Mouse (Mus musculus): ENCODE results near the gene Kcnmb1. TPM values are rescaled to one million over a fixed set of nuclear protein-coding genes. Genes with fewer than 3 reads are reported as not detected.

The Kcnmb1 gene
- polyA plus RNA-seq, 1 experiment from 2014 or later, result 0.18 TPM

GRCm38 (mm10) chr11:33926551-33926950, 36.3 kb upstream of the Kcnmb1 start:
- Histone ChIP-seq H3K9me3 (ENCODE audit: control insufficient read depth, low read length) (no peaks in the 10 kb centered on the region), H3K4me1 (ENCODE audit: control insufficient read depth, insufficient read depth, low read length) (no peaks in the 10 kb centered on the region), H3K4me2 (no peak overlapping the region), H3K36me3 (ENCODE audit: control insufficient read depth, insufficient read depth, low read length) (no peaks in the 10 kb centered on the region), H3K4me3 (ENCODE audit: low read depth, low read length) (no peak overlapping the region), H3K27ac (ENCODE audit: low read depth, low read length) (no peak overlapping the region), H3K27me3 (ENCODE audit: control insufficient read depth, insufficient read depth, low read length) (no peaks in the 10 kb centered on the region), H3K9ac (ENCODE audit: low read length) (no peak overlapping the region)
- no peak for DNase-seq (ENCODE audit: low spot score, missing footprints)
- ATAC-seq (ENCODE audit: low FRiP score), result no peak
- 77% methylated on average over 2 of the region's 2 CpGs for WGBS

DNA sequence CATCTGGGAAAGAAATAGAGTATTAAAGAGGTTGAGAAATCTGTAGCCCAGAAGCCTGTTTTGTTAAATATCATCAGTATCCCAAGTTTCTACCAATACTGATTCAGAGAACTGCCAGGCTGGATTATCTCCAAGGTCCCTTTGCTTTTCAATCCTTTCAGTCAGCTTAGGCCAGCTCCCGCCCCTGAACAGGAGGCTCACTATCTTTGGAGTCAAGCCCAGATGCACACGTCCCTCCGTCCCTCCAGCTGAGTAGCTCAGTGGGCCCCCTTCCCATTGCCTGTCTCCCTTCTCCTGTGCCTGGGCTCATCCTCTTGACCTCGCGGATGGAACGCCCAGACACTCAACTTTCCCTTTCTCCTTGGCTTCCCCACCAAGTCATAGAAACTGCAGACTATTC, 35.5 kb upstream of the Kcnmb1 start:
- 44% methylated on average over 6 of the region's 6 CpGs for WGBS
- Histone ChIP-seq H3K9ac (ENCODE audit: low read length) (no peak overlapping the region), H3K27ac (ENCODE audit: low read depth, low read length) (no peak overlapping the region), H3K4me1 (ENCODE audit: control insufficient read depth, insufficient read depth, low read length) (no peaks in the 10 kb centered on the region), H3K27me3 (ENCODE audit: control insufficient read depth, insufficient read depth, low read length) (no peaks in the 10 kb centered on the region), H3K4me3 (ENCODE audit: low read depth, low read length) (no peak overlapping the region), H3K4me2 (no peak overlapping the region), H3K9me3 (ENCODE audit: control insufficient read depth, low read length) (no peaks in the 10 kb centered on the region), H3K36me3 (ENCODE audit: control insufficient read depth, insufficient read depth, low read length) (no peaks in the 10 kb centered on the region)
- DNase-seq (ENCODE audit: low spot score, missing footprints), result no peak
- no peak for ATAC-seq (ENCODE audit: low FRiP score)

- Histone ChIP-seq H3K4me2 (no peak overlapping the region), H3K4me3 (ENCODE audit: low read depth, low read length) (no peak overlapping the region), H3K27me3 (ENCODE audit: control insufficient read depth, insufficient read depth, low read length) (no peaks in the 10 kb centered on the region), H3K36me3 (ENCODE audit: control insufficient read depth, insufficient read depth, low read length) (no peaks in the 10 kb centered on the region), H3K9me3 (ENCODE audit: control insufficient read depth, low read length) (no peaks in the 10 kb centered on the region), H3K9ac (ENCODE audit: low read length) (no peak overlapping the region), H3K4me1 (ENCODE audit: control insufficient read depth, insufficient read depth, low read length) (no peaks in the 10 kb centered on the region), H3K27ac (ENCODE audit: low read depth, low read length) (no peak overlapping the region)
- DNase-seq (ENCODE audit: low spot score, missing footprints) (no peak), ATAC-seq (ENCODE audit: low FRiP score) (no peak)
- 84% methylated on average over 4 of the region's 4 CpGs for WGBS
Measured at GRCm38 (mm10) chr11:33927836-33928235, 35.0 kb upstream of the Kcnmb1 start.

DNA sequence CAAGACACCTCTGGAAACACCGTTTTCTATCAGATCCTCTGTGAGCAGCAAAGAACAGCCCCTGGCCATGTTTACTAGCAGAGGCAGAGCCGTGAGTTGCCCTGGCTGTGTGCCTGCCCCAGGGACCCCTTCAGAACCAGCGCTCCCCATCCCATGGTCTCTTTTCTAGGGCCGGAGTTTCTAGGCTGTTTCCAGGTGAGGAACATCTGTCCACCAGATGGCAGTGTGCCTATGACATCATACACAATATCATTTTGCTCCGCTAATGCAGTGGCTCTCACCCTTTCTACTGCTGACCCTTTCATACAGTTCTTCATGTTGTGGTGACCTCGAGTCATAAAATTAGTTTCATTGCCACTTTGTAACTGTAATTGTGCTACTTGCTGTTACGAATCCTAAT, 34.2 kb upstream of the Kcnmb1 start:
- no peak overlapping the region for H3K4me3 ChIP-seq (ENCODE audit: low read depth, low read length)
- DNase-seq (ENCODE audit: low spot score, missing footprints) (peak; percentile 89), ATAC-seq (ENCODE audit: low FRiP score) (no peak)
- H3K36me3 ChIP-seq (ENCODE audit: control insufficient read depth, insufficient read depth, low read length), result no peaks in the 10 kb centered on the region
- H3K27ac ChIP-seq (ENCODE audit: low read depth, low read length), result no peak overlapping the region
- 45% methylated on average over 7 of the region's 7 CpGs for WGBS
- no peaks in the 10 kb centered on the region for H3K9me3 ChIP-seq (ENCODE audit: control insufficient read depth, low read length)
- no peak overlapping the region for H3K9ac ChIP-seq (ENCODE audit: low read length)
- no peak overlapping the region for H3K4me2 ChIP-seq
- H3K27me3 ChIP-seq (ENCODE audit: control insufficient read depth, insufficient read depth, low read length), result no peaks in the 10 kb centered on the region
- H3K4me1 ChIP-seq (ENCODE audit: control insufficient read depth, insufficient read depth, low read length), result no peaks in the 10 kb centered on the region

DNA sequence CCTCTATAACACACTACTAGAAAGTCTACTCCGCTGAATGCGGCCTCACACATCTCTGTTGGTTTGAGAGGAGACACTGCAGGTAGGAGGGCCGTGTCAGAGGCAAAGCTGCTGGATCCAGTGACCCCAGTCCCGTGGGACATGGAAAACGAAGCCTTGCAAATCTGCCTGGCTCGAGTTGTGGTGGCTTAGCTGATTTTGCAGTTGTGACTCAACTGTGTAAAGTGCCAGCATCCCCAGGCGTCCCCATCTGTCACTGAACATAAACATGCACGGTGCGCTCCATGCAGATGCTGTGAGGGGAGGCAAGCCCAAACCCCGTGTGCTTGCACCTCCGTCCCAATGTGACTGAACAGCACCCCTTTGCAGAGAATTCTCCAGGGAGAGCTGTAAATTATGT, 33.4 kb upstream of the Kcnmb1 start:
- no peak overlapping the region for H3K27ac ChIP-seq (ENCODE audit: low read depth, low read length)
- no peak overlapping the region for H3K9ac ChIP-seq (ENCODE audit: low read length)
- ATAC-seq (ENCODE audit: low FRiP score), result no peak
- WGBS, result 71% methylated on average over 11 of the region's 11 CpGs
- H3K4me1 ChIP-seq (ENCODE audit: control insufficient read depth, insufficient read depth, low read length), result no peaks in the 10 kb centered on the region
- no peaks in the 10 kb centered on the region for H3K27me3 ChIP-seq (ENCODE audit: control insufficient read depth, insufficient read depth, low read length)
- no peaks in the 10 kb centered on the region for H3K9me3 ChIP-seq (ENCODE audit: control insufficient read depth, low read length)
- DNase-seq (ENCODE audit: low spot score, missing footprints), result no peak
- H3K36me3 ChIP-seq (ENCODE audit: control insufficient read depth, insufficient read depth, low read length), result no peaks in the 10 kb centered on the region
- H3K4me3 ChIP-seq (ENCODE audit: low read depth, low read length), result no peak overlapping the region
- H3K4me2 ChIP-seq, result no peak overlapping the region

GRCm38 (mm10) chr11:33931836-33932385, 30.9 kb upstream of the Kcnmb1 start:
- Histone ChIP-seq H3K4me3 (ENCODE audit: low read depth, low read length) (no peak overlapping the region), H3K9ac (ENCODE audit: low read length) (no peak overlapping the region), H3K27ac (ENCODE audit: low read depth, low read length) (no peak overlapping the region), H3K36me3 (ENCODE audit: control insufficient read depth, insufficient read depth, low read length) (no peaks in the 10 kb centered on the region), H3K27me3 (ENCODE audit: control insufficient read depth, insufficient read depth, low read length) (no peaks in the 10 kb centered on the region), H3K4me2 (no peak overlapping the region), H3K9me3 (ENCODE audit: control insufficient read depth, low read length) (no peaks in the 10 kb centered on the region), H3K4me1 (ENCODE audit: control insufficient read depth, insufficient read depth, low read length) (no peaks in the 10 kb centered on the region)
- DNase-seq (ENCODE audit: low spot score, missing footprints), result peak; percentile 86
- WGBS, result 13% methylated on average over 9 of the region's 10 CpGs
- peak; percentile 47; the same call in 1 of the 2 replicates for ATAC-seq (ENCODE audit: low FRiP score)

DNA sequence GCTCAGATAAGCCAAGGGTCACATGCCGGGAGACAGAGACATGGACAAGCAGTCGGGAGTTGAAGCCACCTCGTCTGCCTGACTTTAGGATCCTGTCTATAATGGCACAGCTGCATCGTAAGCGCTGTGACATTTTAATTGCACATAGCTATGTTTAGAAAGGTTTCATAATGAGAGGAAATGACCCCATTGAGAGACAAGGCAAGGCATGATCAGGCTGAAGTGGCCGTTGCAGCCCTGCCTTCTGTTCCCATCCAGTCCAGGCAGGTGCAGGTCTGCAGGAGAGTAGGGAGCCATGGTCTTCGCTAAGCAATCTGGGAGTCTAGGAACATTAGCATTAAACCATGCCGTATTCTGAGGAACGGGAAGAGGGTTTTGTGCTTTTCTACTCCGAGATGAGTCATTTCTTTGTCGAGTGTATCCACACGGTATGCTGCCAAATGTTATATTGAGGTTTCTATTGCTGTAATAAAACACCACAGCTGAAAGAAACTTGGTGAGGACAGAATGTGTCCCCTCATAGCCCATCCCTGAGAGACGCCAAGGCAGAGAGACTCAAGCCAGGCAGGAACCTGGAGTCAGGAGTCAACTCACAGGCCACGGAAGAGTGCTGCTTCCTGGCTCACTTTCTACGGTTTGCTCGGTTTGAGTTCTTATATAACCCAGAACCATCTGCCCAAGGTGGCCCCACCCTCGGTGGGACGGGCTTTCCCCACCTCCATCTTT, 30.3 kb upstream of the Kcnmb1 start:
- DNase-seq (ENCODE audit: low spot score, missing footprints), result peak; percentile 82
- Histone ChIP-seq H3K4me2 (no peak overlapping the region), H3K27me3 (ENCODE audit: control insufficient read depth, insufficient read depth, low read length) (no peaks in the 10 kb centered on the region), H3K36me3 (ENCODE audit: control insufficient read depth, insufficient read depth, low read length) (no peaks in the 10 kb centered on the region), H3K9me3 (ENCODE audit: control insufficient read depth, low read length) (no peaks in the 10 kb centered on the region), H3K4me3 (ENCODE audit: low read depth, low read length) (no peak overlapping the region), H3K27ac (ENCODE audit: low read depth, low read length) (no peak overlapping the region), H3K4me1 (ENCODE audit: control insufficient read depth, insufficient read depth, low read length) (no peaks in the 10 kb centered on the region), H3K9ac (ENCODE audit: low read length) (no peak overlapping the region)
- WGBS, result 76% methylated on average over 18 of the region's 18 CpGs
- peak; percentile 14; the same call in 1 of the 2 replicates for ATAC-seq (ENCODE audit: low FRiP score)

- no peak for ATAC-seq (ENCODE audit: low FRiP score)
- Histone ChIP-seq H3K9ac (ENCODE audit: low read length) (no peak overlapping the region), H3K27ac (ENCODE audit: low read depth, low read length) (no peak overlapping the region), H3K4me2 (no peak overlapping the region), H3K27me3 (ENCODE audit: control insufficient read depth, insufficient read depth, low read length) (no peaks in the 10 kb centered on the region), H3K4me3 (ENCODE audit: low read depth, low read length) (no peak overlapping the region), H3K9me3 (ENCODE audit: control insufficient read depth, low read length) (no peaks in the 10 kb centered on the region), H3K4me1 (ENCODE audit: control insufficient read depth, insufficient read depth, low read length) (no peaks in the 10 kb centered on the region), H3K36me3 (ENCODE audit: control insufficient read depth, insufficient read depth, low read length) (no peaks in the 10 kb centered on the region)
- peak; percentile 71 for DNase-seq (ENCODE audit: low spot score, missing footprints)
- WGBS, result 56% methylated on average over 9 of the region's 9 CpGs
Measured at GRCm38 (mm10) chr11:33934286-33934685, 28.5 kb upstream of the Kcnmb1 start.

DNA sequence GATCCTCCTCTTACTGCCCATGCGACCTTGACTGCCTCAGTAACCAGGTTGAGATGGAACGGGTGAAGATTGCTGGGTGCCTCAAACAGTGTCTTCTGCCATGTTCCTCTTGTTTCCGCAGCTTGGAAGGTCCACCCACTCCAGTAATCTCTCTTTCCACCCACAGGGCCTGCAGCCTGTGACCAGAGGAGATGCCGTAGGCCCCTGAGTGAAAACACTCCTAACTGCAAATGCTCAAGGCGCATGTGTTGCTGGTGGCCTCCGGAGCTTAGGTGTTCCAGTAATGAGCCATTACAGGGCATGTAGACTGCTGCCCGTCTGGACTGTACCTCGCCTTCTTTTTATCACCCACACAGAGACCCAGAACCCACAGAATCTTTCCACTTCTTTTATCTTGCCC, 25.2 kb upstream of the Kcnmb1 start:
- Histone ChIP-seq H3K27ac (ENCODE audit: low read depth, low read length) (no peak overlapping the region), H3K9me3 (ENCODE audit: control insufficient read depth, low read length) (no peaks in the 10 kb centered on the region), H3K4me2 (no peak overlapping the region), H3K4me3 (ENCODE audit: low read depth, low read length) (no peak overlapping the region), H3K9ac (ENCODE audit: low read length) (no peak overlapping the region), H3K4me1 (ENCODE audit: control insufficient read depth, insufficient read depth, low read length) (no peaks in the 10 kb centered on the region), H3K36me3 (ENCODE audit: control insufficient read depth, insufficient read depth, low read length) (no peaks in the 10 kb centered on the region), H3K27me3 (ENCODE audit: control insufficient read depth, insufficient read depth, low read length) (no peaks in the 10 kb centered on the region)
- DNase-seq (ENCODE audit: low spot score, missing footprints) (peak; percentile 53), ATAC-seq (ENCODE audit: low FRiP score) (no peak)
- WGBS, result 92% methylated on average over 8 of the region's 8 CpGs
